Mouse (Mus musculus): ENCODE measurements at regions not wholly inside any gene's neighbourhood (a gene's known extent, or its start where the extent isn't known, plus 50 kb on each side); places are given as distances from the start of the nearest gene placed in this dataset.

- no peak for DNase-seq
Observed at GRCm38 (mm10) chr7:94798101-94798500, 1372.9 kb upstream of the Tenm4 start.

DNA sequence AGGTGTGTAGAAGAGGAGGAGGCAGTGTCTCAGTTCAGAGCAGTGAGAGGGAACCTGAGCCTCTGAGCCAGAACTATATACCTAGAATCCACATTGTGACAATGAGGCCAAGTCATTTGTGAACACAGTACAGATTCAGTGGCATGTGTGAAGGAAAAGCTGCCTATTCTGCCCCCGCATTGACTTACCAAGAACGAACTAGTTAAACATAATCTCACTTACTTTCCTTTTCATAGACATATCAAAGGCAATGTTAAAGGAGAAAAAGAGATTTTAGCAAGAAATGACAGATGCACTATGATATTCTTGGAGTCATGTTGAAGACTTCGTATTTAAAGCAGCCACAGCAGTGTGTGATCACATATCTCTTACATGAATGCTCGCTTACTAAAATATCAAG, 1329.8 kb upstream of the Tenm4 start:
- no peak for DNase-seq

DNA sequence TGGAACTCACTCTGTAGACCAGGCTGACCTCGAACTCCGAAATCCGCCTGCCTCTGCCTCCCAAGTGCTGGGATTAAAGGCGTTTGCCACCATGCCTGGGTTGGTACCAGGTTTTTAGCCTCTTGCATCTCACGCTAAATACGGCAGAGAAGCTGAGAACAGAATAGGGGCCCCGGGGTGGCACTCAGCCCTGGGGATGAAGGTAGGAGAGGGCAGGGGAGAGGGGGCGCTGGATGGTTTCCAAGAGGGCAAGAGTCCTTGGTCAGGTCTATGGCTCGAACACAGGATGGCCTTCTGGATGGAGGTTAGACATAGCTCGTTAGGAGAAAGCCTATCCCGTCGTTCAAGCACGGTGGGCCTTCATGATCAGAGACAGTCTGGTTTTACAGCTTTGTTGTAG, 1319.7 kb upstream of the Tenm4 start:
- no peak for DNase-seq

DNA sequence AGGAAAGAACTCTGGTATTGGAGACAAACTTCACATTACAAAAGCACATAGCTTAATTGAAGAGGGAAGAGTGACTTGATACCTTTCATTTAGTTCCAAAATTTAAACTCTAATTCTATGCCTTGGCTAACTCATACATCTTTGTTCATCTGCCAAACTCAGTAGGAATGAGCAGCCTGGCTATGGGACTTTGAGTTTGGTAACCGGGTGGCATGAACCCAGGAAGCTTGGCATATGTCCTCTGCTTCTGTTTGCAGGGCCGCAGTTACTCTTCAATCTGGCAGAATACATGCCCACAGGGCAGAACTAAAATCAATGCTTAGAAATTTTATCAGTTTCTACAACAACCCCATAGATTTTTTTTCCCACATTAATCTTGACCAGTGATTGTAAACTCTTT, 1314.4 kb upstream of the Tenm4 start:
- peak; percentile 10 to 42 for DNase-seq

GRCm38 (mm10) chr7:94890711-94891430, 1280.2 kb upstream of the Tenm4 start:
- no peak for DNase-seq

DNA sequence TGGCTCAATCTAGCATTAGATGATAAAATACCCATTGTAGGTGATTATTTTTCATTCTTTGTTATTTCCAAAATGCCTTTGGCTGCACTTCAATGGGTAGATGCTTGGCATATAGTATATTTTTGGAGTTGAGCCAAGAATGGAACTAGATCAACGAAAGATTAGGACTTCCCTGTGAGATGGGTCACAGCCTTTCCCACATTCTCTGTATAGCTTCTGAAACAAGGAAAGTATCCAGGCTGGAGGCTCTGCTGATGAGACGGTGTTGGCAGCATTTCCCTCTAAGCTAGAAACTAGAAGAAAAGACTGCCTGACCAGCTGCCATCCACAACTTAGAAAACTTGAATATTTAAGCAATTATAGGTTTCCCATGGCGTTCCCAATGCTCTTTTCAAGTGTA, 1273.0 kb upstream of the Tenm4 start:
- DNase-seq = no peak

GRCm38 (mm10) chr7:94926547-94927123, 1244.4 kb upstream of the Tenm4 start:
- DNase-seq = no peak

DNA sequence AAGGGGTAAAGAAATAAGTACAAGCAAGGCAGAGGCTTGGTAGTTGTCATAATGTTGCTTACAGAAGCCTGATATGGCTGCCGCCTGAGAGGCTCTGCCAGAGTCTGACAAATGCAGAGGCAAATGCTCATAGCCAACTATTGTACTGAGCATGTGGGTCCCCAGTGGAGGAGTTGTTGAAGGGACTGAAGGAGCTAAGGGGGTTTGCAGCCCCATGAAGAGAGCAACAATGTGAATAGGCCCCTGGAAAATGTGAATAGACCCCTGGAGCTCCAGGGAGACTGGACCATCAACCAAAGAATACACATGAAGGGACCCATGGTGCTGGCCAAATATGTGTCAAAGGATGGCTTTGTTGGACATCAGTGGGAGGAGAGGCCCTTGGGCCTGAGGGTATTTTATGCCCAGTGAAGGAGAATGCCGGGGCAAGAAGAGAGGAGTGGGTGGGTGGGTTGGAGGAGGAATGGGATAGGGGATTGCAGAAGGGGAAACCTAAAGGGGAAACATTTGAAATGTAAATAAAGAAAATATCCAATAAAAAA, 1207.2 kb upstream of the Tenm4 start:
- no peak for DNase-seq

- no peak for DNase-seq
Observed at GRCm38 (mm10) chr7:94967601-94968000, 1203.4 kb upstream of the Tenm4 start.

- DNase-seq = no peak
Observed at GRCm38 (mm10) chr7:94975037-94975775, 1195.8 kb upstream of the Tenm4 start.

- DNase-seq = no peak
Observed at GRCm38 (mm10) chr7:94996258-94996657, 1174.8 kb upstream of the Tenm4 start.

DNA sequence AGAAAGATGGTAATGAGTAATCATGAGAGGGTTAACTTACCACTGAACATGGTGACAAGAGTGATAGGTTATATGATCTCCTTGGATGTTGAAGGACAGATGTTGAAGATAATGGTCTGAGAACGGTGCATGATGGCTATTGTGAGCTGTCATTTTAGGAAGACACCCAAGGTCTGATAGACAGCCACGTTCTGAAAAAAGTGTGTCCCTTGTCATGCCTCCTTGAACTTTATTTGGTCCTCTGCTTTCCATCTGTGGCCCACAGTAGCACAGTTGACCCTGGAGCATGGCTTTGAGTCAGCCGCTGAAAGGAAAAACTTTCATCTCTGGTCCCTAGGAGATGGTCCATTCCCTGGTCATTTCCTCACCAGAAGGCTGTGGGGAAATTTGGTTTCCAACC, 1166.9 kb upstream of the Tenm4 start:
- no peak for DNase-seq

- DNase-seq = no peak
Observed at GRCm38 (mm10) chr7:95005403-95005802, 1165.6 kb upstream of the Tenm4 start.

GRCm38 (mm10) chr7:95008896-95009430, 1162.1 kb upstream of the Tenm4 start:
- no peak for DNase-seq

GRCm38 (mm10) chr7:95020285-95020684, 1150.8 kb upstream of the Tenm4 start:
- no peak for DNase-seq

- DNase-seq = no peak
Observed at GRCm38 (mm10) chr7:95027915-95028810, 1142.9 kb upstream of the Tenm4 start.
